Mouse (Mus musculus): Measurements from ENCODE around the gene Sdr39u1.

GRCm38 (mm10) chr14:55873242-55873713, 26.8 kb downstream of the Sdr39u1 start:
- TF ChIP-seq POLR2A (IDR thresholded peaks at IDR 0.05; ENCODE audit: low read depth, low read length) (no peak), CTCF (IDR thresholded peaks at IDR 0.05; ENCODE audit: extremely low read depth, insufficient read depth, insufficient read length, insufficient replicate concordance) (no peak)
